Mouse (Mus musculus): Measurements from ENCODE around the gene Zfp655. TPM values are rescaled to one million over a fixed set of nuclear protein-coding genes. Genes with fewer than 3 reads are reported as not detected.

The Zfp655 gene
- total and polyA plus RNA-seq, 3 experiments = 24.0 to 30.7 (median 25.2) TPM

- no peaks in the 10 kb centered on the region for H3K4me1 ChIP-seq (ENCODE audit: control insufficient read depth, insufficient read depth, low read length)
- H3K27ac ChIP-seq = no peak overlapping the region
- no peak overlapping the region for H3K4me3 ChIP-seq
- DNase-seq = no peak
- TF ChIP-seq POLR2A (IDR thresholded peaks at IDR 0.05; ENCODE audit: insufficient read depth, low read depth, low read length) (no peak), CTCF (IDR thresholded peaks at IDR 0.05) (no peak), EP300 (IDR thresholded peaks at IDR 0.05; ENCODE audit: insufficient read depth, low read depth, low read length) (no peak)
- no peaks in the 10 kb centered on the region for H3K27me3 ChIP-seq (ENCODE audit: control insufficient read depth, insufficient read depth, low read length)
- H3K9ac ChIP-seq (ENCODE audit: low read depth, low read length) = no peak overlapping the region
- 98% methylated on average over 16 of the region's 16 CpGs for WGBS
- intact Hi-C loops (cut with DNase I) = no loop called here
- no peaks in the 10 kb centered on the region for H3K36me3 ChIP-seq (ENCODE audit: control insufficient read depth, insufficient read depth, low read length)
- H3K79me2 ChIP-seq (replicated peaks; ENCODE audit: control insufficient read depth, insufficient read depth, low read length) = no peaks in the 10 kb centered on the region
Measured at GRCm38 (mm10) chr5:145290697-145291096, 59.2 kb downstream of the Zfp655 start.

- H3K36me3 ChIP-seq (ENCODE audit: control insufficient read depth, insufficient read depth, low read length) = no peaks in the 10 kb centered on the region
- intact Hi-C loops (cut with DNase I) = no loop called here
- H3K4me1 ChIP-seq (ENCODE audit: control insufficient read depth, insufficient read depth, low read length) = no peaks in the 10 kb centered on the region
- H3K27me3 ChIP-seq (ENCODE audit: control insufficient read depth, insufficient read depth, low read length) = no peaks in the 10 kb centered on the region
- H3K27ac ChIP-seq = no peak overlapping the region
- H3K79me2 ChIP-seq (replicated peaks; ENCODE audit: control insufficient read depth, insufficient read depth, low read length) = no peaks in the 10 kb centered on the region
- no peak for DNase-seq
- no peak overlapping the region for H3K9ac ChIP-seq (ENCODE audit: low read depth, low read length)
- no peak overlapping the region for H3K4me3 ChIP-seq
- WGBS = 95% methylated on average over 6 of the region's 6 CpGs
- TF ChIP-seq POLR2A (IDR thresholded peaks at IDR 0.05; ENCODE audit: insufficient read depth, low read depth, low read length) (no peak), CTCF (IDR thresholded peaks at IDR 0.05) (no peak), EP300 (IDR thresholded peaks at IDR 0.05; ENCODE audit: insufficient read depth, low read depth, low read length) (no peak)
Measured at GRCm38 (mm10) chr5:145292398-145292797, 60.9 kb downstream of the Zfp655 start.

Other genes with a start within 250 kb of the Zfp655 start
- not detected for gene Gm4871, start 199.0 kb upstream of the Zfp655 start, total RNA-seq (2021)
- not detected in 2 replicates for gene Gm4871, start 199.0 kb upstream of the Zfp655 start, polyA plus RNA-seq (2012; rRNA removed)
- gene 1700018F24Rik, start 188.7 kb upstream of the Zfp655 start, total RNA-seq (2021) = not detected
- not detected in 2 replicates for gene 1700018F24Rik, start 188.7 kb upstream of the Zfp655 start, polyA plus RNA-seq (2012; rRNA removed)
- gene Arpc1a, start 147.9 kb upstream of the Zfp655 start, total RNA-seq (2021) = 10 to 100 TPM; 60.4 to 64.4 TPM
- gene Arpc1a, start 147.9 kb upstream of the Zfp655 start, polyA plus RNA-seq (2012; rRNA removed) = 67.8 and 79.9 TPM in 2 replicates
- not detected for gene Kpna7, start 147.7 kb upstream of the Zfp655 start, total RNA-seq (2021)
- not detected in 2 replicates for gene Kpna7, start 147.7 kb upstream of the Zfp655 start, polyA plus RNA-seq (2012; rRNA removed)
- gene Arpc1b, start 117.5 kb upstream of the Zfp655 start, total RNA-seq (2021) = 10 to 100 TPM; 60.8 to 75.0 TPM
- gene Arpc1b, start 117.5 kb upstream of the Zfp655 start, polyA plus RNA-seq (2012; rRNA removed) = 133 and 137 TPM in 2 replicates
- gene Pdap1, start 91.5 kb upstream of the Zfp655 start, total RNA-seq (2021) = 10 to 100 TPM; 37.8 to 38.5 TPM
- 16.1 and 19.5 TPM in 2 replicates for gene Pdap1, start 91.5 kb upstream of the Zfp655 start, polyA plus RNA-seq (2012; rRNA removed)
- gene Bud31, start 91.4 kb upstream of the Zfp655 start, total RNA-seq (2021) = 10 to 100 TPM; 56.5 to 66.5 TPM
- 36.6 and 48.0 TPM in 2 replicates for gene Bud31, start 91.4 kb upstream of the Zfp655 start, polyA plus RNA-seq (2012; rRNA removed)
- 10 to 100 TPM; 24.0 to 27.0 TPM for gene Ptcd1, start 64.6 kb upstream of the Zfp655 start, total RNA-seq (2021)
- gene Ptcd1, start 64.6 kb upstream of the Zfp655 start, polyA plus RNA-seq (2012; rRNA removed) = 13.2 and 16.8 TPM in 2 replicates
- gene Cpsf4, start 64.5 kb upstream of the Zfp655 start, total RNA-seq (2021) = 10 to 100 TPM; 10.4 to 12.1 TPM
- gene Cpsf4, start 64.5 kb upstream of the Zfp655 start, polyA plus RNA-seq (2012; rRNA removed) = 11.0 and 12.5 TPM in 2 replicates
- gene Atp5j2, start 39.7 kb upstream of the Zfp655 start, total RNA-seq (2021) = 1,000 to 10,000 TPM in 1 of 2 experiments, 100 to 1,000 TPM in 1; 962 to 1,137 TPM
- 733 and 858 TPM in 2 replicates for gene Atp5j2, start 39.7 kb upstream of the Zfp655 start, polyA plus RNA-seq (2012; rRNA removed)
- gene Zkscan14, start 29.8 kb upstream of the Zfp655 start, total RNA-seq (2021) = 1 to 10 TPM; 6.3 to 6.9 TPM
- 2.5 and 3.3 TPM in 2 replicates for gene Zkscan14, start 29.8 kb upstream of the Zfp655 start, polyA plus RNA-seq (2012; rRNA removed)
- 10 to 100 TPM in 1 of 2 experiments, 1 to 10 TPM in 1; 9.7 to 10.6 TPM for gene Zkscan5, start 27.2 kb upstream of the Zfp655 start, total RNA-seq (2021)
- 3.9 and 6.4 TPM in 2 replicates for gene Zkscan5, start 27.2 kb upstream of the Zfp655 start, polyA plus RNA-seq (2012; rRNA removed)
- 1 to 10 TPM; 7.6 to 8.9 TPM for gene Zscan25, start 48.8 kb downstream of the Zfp655 start, total RNA-seq (2021)
- gene Zscan25, start 48.8 kb downstream of the Zfp655 start, polyA plus RNA-seq (2012; rRNA removed) = 6.9 and 9.0 TPM in 2 replicates
- gene Cyp3a57, start 113.6 kb downstream of the Zfp655 start, total RNA-seq (2021) = not detected
- gene Cyp3a57, start 113.6 kb downstream of the Zfp655 start, polyA plus RNA-seq (2012; rRNA removed) = not detected in 2 replicates
- gene Cyp3a16, start 238.0 kb downstream of the Zfp655 start, total RNA-seq (2021) = not detected
- not detected in 2 replicates for gene Cyp3a16, start 238.0 kb downstream of the Zfp655 start, polyA plus RNA-seq (2012; rRNA removed)